Mouse (Mus musculus) left cerebral cortex, adult 11 months (tissue): ENCODE data around the gene Dact2.

Experiments
- DNase-seq: peaks from one replicate; pipeline ENCODE4 v3.0.0; 2022; ENCODE audit warnings: low spot score

The Dact2 gene

DNA sequence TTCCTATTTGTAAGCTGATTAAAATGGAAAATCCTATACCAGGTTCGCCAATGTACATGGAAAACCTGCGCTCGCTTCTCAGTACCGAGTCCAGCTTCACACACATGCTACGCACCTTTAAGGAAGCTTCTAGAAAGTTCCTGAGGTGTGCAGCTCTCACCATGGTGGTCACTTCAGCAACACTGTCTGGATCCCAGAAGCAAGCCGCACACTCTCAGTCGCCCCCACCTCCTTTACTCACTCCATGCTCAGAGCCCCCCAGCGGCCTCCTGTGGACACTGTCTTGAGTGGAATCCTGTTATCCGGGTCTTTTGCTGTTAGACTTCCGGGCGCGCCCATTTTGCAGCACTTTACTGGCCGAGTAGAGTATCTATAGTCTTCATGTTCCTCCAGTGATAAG lies at the start of gene Dact2:
Gene Dact2, minus strand, starts transcription at position 244 of the 400 bp plus-strand sequence.
- peak; percentile 59 for DNase-seq

GRCm38 (mm10) chr17:14252456-14252855 lies 48.4 kb upstream of the Dact2 start:
- DNase-seq = no peak

- DNase-seq = no peak
Observed at GRCm38 (mm10) chr17:14250401-14250800, 46.3 kb upstream of the Dact2 start.

DNA sequence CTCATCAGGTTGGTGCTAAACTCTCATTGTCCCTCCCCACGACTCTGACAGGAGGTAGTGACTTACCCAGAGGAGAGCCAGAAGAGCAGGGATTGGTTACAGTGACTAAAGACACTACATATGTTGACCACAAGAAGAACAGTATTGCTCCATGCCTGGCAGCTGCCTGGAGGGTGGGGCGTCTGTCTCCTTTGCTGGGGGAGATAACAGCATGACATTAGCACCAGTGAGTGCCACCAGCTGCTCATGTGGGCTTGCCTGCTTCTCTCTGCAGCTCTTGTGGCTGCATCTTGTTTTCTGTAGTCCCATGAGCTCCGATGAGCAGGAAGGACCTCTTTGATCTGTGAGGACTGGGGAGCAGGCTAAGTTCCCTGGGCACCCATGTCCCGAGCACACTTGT lies 45.5 kb upstream of the Dact2 start:
- DNase-seq = no peak

DNA sequence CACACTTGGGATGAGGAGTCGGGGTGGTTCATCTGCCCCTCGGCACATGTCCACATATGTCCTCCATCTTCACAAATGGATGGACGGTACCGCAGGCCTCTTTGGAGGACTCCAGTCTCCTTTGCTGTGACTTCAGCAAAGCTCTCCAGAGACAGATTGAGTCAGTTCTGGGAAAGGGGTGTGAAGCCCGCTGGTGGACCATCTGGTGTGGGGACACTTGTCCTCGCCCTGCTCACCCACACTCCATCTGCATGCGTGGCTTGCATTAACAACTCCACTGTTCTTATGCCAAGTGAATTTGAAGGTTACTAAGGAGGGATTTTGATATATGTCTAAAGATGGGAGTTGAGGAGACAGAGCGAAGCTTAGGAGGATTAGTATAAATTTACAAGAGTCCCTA lies 43.8 kb upstream of the Dact2 start:
- DNase-seq = peak; percentile 63

GRCm38 (mm10) chr17:14246266-14246665 lies 42.2 kb upstream of the Dact2 start:
- no peak for DNase-seq

DNA sequence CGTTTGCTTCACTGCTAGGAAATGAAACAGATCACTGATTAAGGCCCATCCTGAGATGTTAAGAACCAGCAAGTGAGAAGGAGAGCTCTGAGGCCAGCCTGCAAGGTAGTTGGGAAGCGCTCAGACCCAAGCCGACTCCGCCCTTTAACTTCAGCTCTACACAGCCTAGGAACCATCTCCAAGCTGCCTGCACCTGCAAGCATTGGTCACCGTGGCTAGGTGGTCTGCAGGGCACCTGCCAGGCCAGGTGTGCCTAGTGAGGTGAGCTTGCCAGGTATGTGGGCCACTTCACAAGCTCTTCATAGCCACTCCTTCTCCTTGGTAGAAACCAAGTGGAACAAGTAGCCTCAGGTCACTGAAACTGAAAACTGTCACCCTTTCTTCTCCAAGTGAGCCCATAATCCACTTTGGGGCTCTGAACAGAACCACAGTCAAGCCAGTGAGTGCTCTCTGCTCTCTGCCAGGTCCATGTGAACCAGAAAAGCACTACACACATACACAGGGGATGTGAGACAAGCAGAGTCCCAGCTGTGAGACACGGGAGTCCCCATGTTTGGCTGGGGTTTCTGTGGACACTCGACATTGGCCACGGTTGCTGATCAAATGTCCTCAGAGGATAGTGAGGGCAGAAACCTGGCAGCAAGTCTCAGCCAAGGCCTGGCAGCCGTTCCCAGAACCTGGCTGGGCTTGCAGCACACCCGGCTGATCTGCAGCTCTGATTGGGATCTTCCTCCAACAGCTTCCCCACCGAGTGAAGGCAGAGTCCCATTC lies 40.3 kb upstream of the Dact2 start:
- DNase-seq = no peak

GRCm38 (mm10) chr17:14242634-14243033 lies 38.5 kb upstream of the Dact2 start:
- no peak for DNase-seq

DNA sequence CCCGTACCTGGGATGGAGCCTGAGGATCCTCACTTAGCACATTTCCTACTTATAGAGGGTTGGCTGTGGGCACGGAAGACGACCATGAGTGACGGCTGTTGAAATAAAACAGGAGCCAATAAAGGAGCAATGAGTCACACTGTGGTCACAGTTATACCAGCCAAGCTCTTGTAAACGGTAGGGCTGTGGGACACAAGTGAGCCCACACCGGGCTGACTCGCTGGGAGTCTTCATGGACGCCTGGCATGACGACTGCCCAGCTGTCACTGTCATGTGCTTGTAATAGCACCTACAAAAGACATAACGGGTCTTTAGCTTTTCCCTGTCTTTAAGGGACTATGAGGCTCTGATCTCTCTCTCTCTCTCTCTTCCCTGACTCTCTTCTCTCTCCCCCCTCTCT lies 35.9 kb upstream of the Dact2 start:
- DNase-seq = no peak

DNA sequence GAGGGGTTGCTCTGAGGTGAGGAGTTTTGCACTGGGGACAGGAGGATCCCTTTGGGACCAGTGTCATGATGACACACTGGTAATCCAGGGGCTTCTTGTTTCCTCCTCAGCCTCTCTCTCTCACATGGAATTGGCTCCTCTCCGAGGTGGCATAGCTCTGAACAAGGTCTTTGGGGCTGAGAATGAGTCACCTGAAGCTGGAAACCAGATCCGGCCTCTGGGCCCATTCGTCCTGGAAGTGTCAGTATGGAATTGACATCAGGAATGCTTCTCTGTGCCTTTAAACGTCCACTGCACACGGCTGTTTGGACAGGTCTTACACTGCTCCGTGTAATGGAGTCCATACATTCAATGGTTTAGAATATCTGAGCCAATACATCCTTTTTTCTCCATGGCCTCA lies 33.0 kb upstream of the Dact2 start:
- DNase-seq = no peak

- no peak for DNase-seq
Observed at GRCm38 (mm10) chr17:14234774-14235389, 30.8 kb upstream of the Dact2 start.

GRCm38 (mm10) chr17:14233658-14234057 lies 29.6 kb upstream of the Dact2 start:
- no peak for DNase-seq

GRCm38 (mm10) chr17:14232629-14233028 lies 28.5 kb upstream of the Dact2 start:
- DNase-seq = peak; percentile 50

- DNase-seq = no peak
Observed at GRCm38 (mm10) chr17:14230698-14231430, 26.8 kb upstream of the Dact2 start.

DNA sequence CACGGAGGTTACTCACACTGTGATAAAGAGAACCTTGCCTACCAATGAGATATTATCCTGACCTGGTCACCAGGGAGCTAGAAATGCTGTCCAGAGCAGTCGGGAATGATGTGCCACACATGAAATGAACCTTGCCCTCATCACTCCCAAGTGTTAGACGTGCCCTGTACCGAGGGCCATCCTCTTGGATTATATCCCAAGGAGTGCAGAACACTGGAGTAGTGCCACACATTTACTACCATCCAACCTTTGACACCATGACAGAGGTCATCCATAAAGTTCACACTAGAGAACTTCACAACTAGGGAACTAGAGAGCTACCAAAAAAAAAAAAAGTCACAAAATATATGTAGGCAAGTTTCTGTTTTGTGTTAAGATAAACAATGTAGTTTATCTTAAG lies 24.3 kb upstream of the Dact2 start:
- no peak for DNase-seq

- DNase-seq = no peak
Observed at GRCm38 (mm10) chr17:14227601-14228000, 23.5 kb upstream of the Dact2 start.

GRCm38 (mm10) chr17:14226778-14227177 lies 22.7 kb upstream of the Dact2 start:
- no peak for DNase-seq

- DNase-seq = no peak
Observed at GRCm38 (mm10) chr17:14225982-14226652, 22.0 kb upstream of the Dact2 start.

DNA sequence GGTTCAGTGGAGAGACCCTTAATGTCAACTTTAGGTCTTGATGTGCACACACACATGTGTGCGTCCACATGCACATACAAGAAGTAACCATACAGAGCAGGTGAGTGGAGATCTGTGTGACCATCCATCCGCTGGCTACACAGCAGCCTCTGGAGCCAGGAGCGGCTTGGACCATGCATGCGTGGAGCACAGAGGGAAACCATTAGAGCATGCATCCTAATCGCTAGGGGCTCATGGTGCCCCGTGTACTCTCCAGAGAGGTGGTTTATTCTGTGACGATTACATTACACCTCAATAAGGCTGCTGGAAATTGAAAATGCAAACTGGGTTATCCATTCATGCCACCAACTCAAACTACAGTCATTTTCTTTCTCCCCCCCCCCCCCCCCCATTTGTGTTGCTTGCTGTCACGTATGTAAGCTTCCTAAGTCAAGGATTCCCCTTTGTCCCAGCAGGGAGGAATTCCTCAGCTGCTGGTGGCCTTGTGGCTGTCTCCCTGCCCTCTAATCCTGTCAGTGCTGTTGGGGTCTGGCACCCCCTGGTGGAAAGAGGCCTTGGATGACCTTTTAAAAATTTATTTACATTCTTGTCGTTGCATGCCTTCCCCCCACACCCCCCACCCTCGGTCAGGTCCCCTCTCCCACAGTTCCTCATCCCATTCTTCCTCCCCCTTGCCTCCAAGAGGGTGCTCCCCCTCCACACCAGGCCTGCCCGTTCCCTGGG lies 17.9 kb upstream of the Dact2 start:
- DNase-seq = no peak

- no peak for DNase-seq
Observed at GRCm38 (mm10) chr17:14220606-14221202, 16.6 kb upstream of the Dact2 start.

GRCm38 (mm10) chr17:14213976-14214529 lies 9.9 kb upstream of the Dact2 start:
- DNase-seq = no peak
